Mouse (Mus musculus): Measurements from ENCODE around the gene Cdk10.
"Not testable (repeated sequence)": the region's sequence is repeated elsewhere in the genome, so short reads cannot be mapped to it uniquely, and the experiment has no call there.

Gene Cdk10

DNA sequence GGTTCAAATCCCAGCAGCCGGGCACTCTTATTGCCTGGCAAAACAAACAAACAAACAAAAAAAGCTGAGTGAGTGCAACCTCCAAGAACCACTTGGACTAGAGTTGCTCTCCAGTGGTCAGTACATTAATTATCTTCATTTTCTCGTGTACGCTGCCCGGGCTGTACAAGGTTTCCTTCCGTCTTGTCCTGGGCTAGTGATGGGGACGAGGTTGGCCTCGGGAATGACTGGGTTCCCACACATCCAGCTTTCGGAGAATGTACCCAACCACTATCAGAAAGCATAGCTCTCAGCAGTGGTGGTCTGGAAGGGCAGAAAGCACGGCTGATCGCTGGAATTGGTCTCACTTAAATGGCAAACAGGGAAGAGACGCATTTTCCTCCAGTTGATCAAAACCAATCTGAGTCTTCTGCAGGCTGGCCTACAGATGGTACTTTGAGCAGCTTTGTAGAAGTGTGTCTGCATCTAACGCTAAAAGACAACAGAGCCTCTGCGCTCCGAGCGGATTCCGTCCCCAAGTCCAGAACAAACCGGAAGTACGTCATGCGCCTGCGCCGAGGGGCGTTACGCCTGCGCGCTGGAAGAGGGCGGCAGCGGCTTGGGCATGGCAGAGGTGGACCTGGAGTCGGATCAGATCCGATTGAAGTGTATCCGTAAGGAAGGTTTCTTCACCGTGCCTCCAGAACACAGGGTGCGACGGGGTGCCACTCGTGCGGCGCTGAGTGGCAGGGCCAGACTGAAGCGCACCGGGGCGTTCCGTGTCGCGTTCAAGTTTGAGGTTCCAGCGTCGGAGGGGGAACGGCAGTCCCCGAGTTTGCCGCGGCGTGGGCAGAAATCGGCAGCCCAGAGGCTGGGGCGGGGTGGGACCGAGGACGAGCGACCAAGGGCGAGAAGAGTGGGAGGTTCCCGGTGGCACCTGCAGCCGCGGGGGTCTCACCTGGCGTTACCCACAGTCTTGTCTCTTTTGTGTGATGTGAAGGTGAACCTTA is at the start of gene Cdk10:
Cdk10 (plus strand) TSS at position 565 of the 989 bp plus-strand sequence.
- peak; percentile 91 for DNase-seq

DNA sequence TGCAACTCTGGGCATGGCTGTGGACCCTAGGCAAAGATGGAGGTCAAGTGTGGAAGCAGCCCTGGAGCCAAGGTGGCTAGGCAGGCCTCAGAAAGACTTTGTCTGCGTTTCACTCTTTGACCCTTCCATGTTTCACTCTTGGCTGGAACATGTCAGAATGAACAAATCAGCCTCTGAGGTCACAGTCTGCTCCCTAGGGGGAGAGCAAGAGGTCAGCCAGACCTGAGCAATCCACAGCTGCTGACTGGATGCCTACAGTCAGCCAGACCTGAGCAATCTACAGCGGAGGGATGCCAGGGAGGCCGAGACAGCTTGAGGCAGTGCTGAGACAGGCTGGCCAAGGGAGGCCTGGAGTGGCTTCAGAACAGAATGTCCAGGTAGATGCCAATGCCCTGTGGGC is 43.3 kb upstream of the Cdk10 start:
- no peak for DNase-seq

DNA sequence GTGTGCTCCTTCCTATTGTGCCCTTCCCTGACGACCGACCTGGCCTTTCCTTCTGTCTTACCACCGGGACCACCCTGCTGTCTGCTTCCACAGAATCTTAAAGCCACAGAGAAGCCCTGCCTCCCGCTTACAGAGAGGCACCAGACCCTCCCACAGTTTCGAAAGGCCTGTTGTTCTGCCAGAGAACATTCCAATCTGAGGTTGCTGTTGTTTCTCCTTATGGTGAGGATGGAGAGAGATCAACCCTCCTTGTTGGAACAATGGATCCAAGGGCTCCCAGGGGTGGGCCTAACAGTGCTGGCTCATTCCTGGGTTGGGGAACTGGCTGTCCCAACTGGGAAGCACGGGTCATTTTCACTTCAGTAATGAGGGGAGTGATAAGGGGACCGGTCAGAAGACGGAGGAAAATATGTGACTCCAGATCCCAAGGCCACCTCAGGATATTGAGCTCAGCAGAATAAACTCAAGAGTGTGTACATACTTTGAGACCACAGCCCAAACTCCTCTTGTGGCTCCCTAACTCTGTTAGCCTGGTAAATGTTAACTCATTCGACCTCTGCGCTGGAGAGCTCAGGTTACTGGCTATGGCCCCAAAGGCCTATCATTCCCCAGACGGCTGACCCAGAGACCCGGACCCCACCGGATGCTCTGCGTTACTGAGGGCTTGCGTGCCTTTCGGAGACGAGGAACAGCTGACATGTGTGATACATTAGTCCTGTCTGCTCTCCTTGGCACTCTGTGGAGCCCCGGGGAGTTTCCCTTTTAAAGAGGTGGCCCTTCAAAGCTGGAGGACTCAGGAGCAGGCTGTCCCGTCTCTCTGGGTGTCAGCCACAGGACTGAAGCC is 38.9 kb upstream of the Cdk10 start, which contains the start of gene Dpep1:
Dpep1 (plus strand) TSS at position 677 of the 844 bp plus-strand sequence.
- DNase-seq: no peak

DNA sequence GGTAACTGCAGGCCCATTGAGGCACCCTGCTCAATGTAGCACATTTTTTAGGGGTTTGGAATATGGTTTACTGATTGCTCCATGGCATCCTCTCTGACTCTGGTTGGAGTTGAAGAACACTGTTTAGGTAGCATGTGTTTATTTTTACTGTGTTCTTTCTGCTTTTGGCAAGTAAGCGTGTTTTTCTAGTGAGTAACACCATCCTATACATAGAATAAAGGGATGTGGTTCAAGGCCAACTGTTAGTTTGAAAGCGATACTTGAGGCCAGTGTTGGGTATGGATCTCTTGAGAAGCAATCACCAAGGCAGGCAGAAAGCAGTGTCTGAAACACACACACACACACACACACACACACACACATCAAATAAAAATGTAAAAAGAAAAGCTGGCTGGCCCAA is 36.6 kb upstream of the Cdk10 start:
- DNase-seq: no peak

DNA sequence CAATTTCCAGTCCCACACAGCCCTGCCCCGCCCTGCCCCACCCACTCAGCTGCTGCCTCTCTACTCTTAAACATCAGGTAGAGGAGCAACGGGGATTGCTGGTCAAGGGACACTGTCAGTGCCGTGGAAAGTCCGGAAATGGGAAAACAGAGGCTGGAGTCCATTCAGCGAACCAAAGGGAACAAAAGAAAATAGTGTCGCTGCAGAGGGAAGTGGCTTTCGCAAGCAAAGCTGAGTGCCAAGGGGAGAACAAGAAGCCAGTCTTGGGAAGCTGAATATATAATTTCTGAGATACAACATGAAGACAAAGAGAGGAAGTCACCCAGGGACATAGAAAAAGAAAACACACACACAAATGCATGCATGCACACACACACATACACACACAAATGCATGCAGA is 35.8 kb upstream of the Cdk10 start:
- no peak for DNase-seq

DNA sequence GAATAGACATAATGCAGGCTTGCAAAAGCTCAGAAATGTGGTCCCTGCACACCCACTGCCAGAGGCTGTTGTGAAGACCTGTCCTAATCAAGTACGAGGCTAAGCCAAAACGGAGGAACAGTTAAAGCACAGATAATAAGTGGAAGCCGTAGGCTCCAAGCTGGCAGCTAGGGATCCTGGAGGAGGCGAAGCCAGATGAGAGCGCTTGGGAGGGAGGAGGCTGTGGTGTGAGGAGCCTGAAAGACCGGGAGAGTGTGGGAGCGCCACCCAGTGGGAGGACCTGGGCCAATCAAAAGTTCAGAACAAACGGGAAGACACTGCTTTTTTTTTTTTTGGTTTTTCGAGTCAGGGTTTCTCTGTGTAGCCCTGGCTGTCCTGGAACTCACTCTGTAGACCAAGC is 34.0 kb upstream of the Cdk10 start:
- no peak for DNase-seq

DNA sequence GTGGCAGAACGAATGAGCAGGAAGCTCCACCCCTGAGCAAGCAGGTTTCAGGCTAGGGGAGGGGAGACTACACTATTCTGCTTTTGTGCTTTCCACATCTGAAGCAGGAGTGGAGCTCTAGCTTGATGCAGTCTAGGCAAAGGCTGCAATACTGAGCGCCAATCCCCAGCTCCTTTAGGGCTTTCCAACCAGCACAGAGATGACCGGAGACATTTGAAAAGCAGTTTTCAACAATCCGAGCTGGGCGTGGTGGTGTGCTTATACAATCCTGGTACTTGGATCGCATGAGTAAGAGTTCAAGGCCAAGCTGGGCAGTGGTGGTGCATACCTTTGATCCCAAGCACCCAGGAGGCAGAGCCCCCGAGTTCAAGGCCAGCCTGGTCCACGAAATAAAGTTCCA is 32.7 kb upstream of the Cdk10 start:
- no peak for DNase-seq

DNA sequence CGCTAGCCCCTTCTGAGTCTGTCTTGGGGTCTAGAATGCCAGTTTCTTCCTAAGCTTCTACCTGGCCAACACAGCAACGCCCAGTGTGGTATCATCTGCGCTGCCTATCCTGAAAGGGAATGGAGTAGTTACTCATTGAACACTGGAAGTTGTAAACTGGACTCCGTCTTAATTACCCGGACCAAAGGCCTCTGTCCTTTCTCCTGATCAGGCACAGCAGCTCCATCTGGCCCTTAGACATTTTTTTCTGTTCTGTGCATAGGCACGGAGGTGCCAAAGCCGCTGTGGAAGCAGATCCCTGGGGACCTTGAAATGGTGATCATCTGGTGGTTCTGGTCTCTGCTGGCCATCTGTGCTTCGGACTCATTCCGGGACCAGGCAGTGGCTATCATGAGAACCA is 30.9 kb upstream of the Cdk10 start:
- no peak for DNase-seq

DNA sequence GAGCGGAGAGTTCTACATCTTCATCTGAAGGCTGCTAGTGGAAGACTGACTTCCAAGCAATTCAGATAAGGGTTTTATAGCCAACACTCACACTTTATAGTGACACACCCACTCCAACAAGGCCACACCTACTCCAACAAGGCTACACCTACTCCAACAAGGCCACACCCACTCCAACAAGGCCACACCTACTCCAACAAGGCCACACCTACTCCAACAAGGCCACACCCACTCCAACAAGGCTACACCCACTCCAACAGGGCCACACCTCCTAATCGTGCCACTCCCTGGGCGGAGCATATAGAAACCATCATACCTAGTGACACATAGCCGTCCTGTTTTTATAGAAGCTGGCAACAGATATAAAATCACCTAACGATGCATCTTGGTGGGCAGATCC is 27.6 kb upstream of the Cdk10 start:
- DNase-seq: not testable (repeated sequence)

DNA sequence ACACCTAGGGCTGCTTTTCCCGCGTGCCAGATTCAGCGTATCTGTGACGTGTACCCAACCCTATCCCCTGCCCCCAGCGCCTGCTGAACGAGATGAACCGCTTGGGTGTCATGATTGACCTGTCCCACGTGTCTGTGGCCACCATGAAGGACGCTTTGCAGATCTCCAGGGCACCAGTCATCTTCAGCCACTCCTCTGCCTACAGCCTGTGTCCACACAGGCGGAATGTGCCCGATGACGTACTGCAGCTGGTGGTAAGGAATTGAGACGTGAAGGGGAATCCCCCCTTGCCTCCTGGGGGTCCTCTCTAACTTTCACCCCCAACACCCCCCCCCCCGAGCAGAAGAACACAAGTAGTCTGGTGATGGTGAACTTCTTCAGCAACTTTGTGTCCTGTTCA is 24.8 kb upstream of the Cdk10 start:
- DNase-seq: no peak

DNA sequence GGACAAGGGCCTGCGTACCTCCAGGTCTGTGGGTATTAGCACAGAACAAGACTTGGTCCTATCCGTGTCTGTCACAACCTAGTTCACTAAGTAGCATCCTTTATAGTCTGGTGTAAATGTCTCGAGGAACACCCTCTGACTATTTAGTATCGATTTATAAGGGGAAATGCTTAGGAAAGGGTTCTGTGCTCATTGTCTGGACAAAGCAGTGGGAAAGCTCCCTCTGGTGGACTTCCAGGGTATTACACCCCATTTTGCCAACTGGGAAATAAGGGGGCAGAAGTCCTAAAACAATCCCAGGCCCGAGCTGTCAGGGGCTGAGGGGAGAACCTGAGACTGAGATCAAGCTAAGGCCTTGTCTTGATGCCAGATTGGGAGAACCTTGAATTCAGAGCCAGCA is 22.4 kb upstream of the Cdk10 start:
- peak; percentile 75 for DNase-seq

DNA sequence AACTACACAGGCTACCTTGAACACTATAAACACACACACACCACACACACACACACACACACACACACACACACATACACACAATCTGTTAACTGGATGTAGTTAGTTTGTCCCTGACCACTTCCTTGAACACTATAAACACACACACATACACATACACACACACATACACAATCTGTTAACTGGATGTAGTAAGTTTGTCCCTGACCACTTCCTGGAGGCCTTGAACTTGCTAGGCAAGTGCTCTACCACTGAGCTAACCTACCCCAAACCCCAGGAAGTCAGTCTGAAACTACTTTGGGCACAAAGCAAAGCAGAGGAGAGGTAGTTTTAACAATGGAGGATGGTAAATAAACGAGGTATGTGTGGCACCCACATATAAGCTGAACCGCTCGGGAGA is 21.1 kb upstream of the Cdk10 start:
- DNase-seq: no peak

DNA sequence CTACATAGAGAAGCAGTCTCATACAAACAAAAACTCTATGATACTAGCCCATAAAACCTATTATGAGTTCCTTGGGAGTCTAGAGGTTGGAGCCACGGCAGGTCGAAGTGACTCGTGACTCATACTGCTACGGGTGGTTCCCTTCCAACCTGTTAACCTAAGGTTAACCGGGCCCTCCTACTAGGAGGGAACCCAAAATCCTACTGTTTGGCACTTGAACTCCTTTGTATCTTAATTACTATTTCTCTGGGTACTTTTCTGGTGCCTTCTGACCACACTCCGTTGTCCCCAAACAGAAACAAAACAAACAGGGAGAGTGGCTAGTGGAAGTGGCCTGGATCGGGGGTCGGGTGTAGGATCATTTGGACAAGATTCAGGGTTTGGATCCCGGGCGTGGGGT is 12.8 kb upstream of the Cdk10 start:
- no peak for DNase-seq

DNA sequence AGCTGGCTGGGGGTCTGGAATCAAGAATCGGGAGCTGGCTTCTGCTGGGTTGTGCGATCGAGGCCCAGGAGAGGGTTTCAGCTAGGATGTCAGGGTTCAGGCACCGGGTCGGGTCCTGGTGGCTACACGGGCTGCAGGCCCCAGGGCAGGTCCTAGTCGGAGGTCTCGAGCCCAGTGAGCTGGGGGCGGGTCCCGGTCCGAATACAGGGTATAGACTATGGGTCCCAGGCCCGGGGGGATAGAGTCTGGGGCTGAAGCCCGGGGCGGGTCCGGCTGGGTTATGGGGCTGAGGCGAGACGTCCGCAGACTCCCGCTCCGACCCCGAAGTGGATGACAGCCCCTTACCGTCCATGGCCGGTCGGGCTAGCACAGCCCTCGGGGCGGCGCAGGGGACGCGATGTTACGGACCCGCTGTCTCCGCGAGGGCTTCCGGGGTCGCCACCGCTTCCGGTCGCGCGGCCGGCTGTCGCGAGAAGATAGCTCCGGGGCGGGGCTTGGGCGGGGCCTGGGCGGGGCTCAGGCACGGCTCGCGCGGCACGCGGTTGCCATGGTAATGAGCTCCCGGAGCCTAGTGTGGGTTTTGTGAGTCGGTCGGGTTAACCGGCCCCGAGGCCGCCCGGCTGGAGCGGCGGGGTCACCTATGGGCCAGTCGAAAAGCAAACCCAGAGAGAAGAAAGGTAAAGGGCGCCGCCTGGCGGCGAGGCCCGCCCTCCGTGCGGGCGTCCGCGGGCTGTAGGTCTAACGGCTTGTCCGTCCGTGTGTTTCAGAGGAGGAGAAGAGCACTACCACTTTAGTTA is 12.1 kb upstream of the Cdk10 start, which contains the start of the genes Chmp1a and Spata33:
Chmp1a (minus strand) TSS at position 443 of the 797 bp plus-strand sequence.
Spata33 (plus strand) TSS at position 512 of the 797 bp plus-strand sequence.
- DNase-seq: peak; percentile 89

DNA sequence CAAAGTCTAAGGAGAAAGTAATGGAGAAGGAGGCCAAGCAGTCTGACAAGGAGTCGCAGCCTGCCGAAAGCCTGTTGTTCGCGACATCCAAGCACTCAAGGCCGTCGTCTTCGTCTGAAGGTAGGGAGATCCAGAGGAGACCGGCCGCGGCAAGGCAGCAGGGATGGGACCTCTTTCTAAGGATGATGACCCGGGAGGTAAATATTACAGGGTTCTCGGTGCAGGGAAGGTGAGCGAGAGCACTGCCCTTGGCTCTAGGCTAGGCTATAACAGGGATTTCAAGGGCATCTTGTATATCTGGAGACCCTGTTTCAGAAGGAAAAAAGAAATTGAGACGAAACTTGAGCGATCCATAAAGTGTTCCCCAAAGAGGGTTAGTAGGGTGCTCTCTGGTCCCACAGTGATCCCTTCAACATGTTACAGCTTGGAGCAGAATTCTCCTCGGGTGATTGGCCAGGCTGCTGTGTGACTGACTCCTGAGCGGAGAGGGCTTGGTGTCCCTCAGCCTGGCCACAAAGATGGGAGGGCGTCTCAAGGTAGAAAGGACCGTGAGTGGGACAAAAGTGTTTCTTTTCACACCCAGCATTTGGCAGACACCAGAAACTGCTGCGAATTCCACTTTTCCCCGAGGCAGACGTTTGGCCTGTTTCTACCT is 11.4 kb upstream of the Cdk10 start:
- DNase-seq: peak; percentile 32

DNA sequence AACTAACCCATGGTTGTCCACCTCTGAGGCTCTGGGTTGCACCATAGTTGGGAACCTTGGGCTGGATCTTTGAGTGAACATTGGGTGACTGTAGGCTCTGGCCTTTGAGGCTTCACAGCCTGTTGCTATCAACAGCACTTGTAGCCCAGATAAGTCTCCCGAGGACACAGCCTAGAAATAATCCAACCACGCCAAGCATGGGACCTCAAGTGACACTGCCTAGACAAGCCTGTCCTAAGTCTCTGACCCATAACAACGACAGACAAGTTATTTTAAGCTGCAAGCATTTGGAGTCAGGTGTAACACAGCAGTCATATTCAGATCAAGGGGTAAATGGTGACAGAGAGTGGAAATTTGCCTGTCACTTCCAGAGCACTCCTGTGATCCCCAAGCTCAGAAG is 9.2 kb upstream of the Cdk10 start:
- peak; percentile 2 for DNase-seq

DNA sequence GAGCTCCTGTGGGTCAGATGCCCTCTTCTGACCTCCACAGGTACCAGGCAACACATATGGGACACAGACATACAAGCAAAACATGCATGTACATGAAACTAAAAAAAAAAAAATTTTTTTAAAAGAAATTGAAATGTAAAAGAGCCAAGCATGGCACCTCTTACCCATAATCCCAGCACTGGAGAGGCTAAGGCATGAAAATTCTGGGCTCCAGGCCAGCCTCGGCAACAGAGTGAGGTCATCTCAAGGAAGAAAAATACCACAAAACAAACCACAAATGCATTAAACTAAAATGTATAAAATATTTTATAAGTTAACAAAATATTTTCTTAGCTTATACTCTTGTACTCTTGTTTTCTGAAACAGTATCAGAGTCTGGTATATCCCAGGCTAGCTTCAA is 3.7 kb upstream of the Cdk10 start:
- no peak for DNase-seq

DNA sequence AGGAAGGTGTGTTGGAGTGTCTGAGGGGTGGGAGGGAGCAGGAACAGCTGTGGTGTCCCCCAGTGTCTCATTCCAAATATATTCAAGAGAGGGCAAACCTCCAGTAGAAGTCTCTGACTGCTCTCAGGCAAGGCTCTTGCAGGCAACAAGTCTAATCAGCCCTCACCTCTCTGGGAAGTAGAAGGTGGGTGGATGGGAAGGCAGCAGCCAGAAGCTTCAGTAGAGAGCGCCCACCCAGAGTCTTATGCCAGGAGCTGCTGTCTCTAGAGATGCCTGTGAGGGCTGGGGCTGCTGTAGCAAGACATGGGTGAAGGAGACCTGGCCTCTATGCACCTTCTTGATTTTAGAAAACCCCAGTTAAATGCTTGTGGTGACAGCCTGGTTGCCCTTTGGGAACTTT is 3.8 kb downstream of the Cdk10 start:
- no peak for DNase-seq

DNA sequence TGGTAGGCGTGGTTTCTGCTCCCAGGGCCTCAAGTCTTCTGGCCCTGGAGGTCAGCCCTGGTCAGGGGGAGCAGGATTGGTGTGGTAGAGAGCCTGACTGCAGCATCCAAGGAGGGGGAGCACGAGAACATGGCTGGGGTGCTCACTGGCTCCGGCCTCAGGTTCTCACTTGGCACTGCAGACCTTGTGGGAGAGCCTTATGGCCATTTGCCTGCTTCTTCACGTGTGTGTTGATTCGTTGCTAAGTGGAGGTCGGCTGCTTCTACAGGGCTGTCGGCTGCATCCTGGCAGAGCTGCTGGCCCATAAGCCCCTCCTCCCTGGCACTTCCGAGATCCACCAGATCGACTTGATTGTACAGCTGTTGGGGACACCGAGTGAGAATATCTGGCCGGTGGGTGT is 5.7 kb downstream of the Cdk10 start:
- DNase-seq: not testable (repeated sequence)

DNA sequence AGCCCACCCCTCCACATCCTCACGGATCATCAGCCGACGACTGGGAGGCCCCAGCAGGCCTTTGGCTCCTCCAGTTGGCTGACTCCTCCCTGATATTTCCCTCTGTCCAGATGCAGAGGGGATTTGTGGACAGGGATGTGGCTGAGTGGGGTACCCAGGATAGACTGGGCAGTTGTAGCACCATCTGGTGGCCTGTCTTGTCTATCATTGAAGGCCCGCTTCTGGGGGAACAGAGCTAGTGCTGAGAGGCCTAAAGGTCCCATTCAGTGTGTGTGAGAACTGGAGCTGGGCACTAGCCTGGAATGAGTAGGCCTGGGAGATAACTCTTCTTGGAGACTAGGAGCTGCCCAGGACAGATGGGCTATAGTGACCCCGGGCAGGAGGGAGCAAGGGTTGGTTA is 7.1 kb downstream of the Cdk10 start:
- DNase-seq: no peak

DNA sequence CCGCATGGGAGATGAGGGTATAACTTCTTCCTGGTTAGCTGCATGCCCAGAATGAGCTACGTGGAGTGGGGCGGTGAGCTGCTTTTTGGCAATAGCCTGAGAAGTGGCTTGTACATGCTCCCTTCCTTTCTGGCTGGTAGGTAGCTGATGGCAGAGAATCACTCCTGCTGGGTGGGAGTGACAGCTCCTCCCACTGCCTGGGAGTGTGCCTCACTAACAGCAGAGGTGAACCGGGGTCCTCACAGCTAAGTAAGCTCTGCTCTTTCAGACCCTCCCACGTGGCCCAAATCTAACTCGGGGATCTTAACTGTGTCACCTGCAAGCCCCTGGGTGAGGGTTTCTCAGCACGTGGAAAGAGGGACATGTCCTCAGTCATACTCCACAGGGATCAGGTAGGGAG is 7.9 kb downstream of the Cdk10 start:
- no peak for DNase-seq

DNA sequence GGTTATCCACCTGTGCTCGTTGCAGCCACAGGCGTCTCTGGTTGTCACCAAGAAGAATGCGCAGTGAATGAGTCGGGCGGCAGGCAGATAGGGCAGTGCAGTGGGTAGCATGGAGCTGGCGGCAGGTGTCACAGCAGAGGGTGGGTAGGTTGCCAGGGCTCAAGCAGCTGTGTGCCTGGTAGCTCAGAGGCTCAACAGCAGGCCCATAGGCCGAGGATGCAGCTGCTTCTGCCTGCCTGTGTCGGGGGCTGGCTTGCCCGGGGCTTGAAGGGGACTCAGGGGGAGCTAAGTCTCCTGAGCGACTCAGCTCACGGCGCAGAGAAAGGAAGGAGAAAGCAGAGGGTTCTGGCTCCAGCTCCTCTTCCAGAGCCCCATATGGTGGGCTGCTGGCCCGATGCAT is 8.7 kb downstream of the Cdk10 start:
- no peak for DNase-seq

All from cerebellum, adult 9-10 months (tissue).